Mouse (Mus musculus): ENCODE measurements around the gene Appl2. TPM values are rescaled to one million over a fixed set of nuclear protein-coding genes. Genes with fewer than 3 reads are reported as not detected.

Gene Appl2
- polyA plus RNA-seq, 1 experiment from 2014 or later, result 35.7 TPM

DNA sequence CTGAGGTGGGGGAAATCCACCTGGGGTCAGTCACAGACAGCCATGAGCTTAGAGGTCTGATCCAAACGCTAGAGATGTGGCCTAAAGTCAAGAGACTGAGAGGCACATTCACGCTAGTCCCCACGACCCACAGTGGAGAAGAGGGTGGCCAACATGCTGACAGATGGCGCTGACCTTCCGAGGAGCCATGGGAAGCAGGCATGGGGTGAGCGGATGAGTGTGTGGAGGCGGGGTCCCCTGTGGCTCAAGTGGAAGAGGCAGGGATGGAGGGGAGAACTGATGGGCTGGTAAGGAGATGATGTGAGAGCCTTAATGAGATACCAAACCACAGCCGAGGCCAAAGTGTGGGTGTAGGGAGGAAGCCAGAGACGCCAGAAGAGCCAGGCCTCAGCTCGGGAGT lies 16.8 kb downstream of the Appl2 start:
- H3K4me3 ChIP-seq (ENCODE audit: low read depth, low read length), result no peak overlapping the region
- 80% methylated on average over 10 of the region's 10 CpGs for WGBS
- TF ChIP-seq CTCF (IDR thresholded peaks at IDR 0.05; ENCODE audit: low read depth), result no peak
- no peaks in the 10 kb centered on the region for H3K4me1 ChIP-seq (ENCODE audit: insufficient read depth)
- ATAC-seq (ENCODE audit: insufficient read depth) (no peak), DNase-seq (no peak)
- H3K27me3 ChIP-seq (ENCODE audit: insufficient read depth, low read length), result no peaks in the 10 kb centered on the region
- H3K4me2 ChIP-seq, result no peak overlapping the region
- no peak overlapping the region for H3K9ac ChIP-seq
- no peak overlapping the region for H3K27ac ChIP-seq (ENCODE audit: low read depth)
- peaks cover 16% of the 10 kb centered on the region; the same call in 1 of the 2 replicates for H3K36me3 ChIP-seq (ENCODE audit: insufficient read depth)
- H3K9me3 ChIP-seq (ENCODE audit: low read depth, low read length), result no peaks in the 10 kb centered on the region

DNA sequence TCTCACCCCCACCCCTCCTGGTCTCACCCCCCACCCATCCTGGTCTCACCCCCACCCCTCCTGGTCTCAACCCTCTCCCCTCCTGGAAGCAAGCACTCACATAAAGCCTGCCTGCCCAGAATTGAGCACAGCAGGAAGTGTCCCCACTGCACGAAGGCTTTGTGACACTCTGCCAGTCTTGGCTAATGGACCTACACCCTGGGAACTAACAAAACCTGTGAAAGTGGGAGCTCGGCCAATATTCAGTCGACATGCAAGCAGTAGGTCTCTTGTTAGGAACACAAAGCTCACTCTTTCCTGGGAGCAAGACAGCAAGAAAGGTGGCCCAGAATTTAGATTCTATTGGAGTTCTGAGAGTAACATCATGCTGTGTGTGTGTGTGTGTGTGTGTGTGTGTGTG lies 17.6 kb downstream of the Appl2 start:
- Histone ChIP-seq H3K9me3 (ENCODE audit: low read depth, low read length) (no peaks in the 10 kb centered on the region), H3K4me3 (ENCODE audit: low read depth, low read length) (no peak overlapping the region), H3K4me2 (no peak overlapping the region), H3K36me3 (ENCODE audit: insufficient read depth) (peaks cover 17% of the 10 kb centered on the region; the same call in 1 of the 2 replicates), H3K27me3 (ENCODE audit: insufficient read depth, low read length) (no peaks in the 10 kb centered on the region), H3K4me1 (ENCODE audit: insufficient read depth) (no peaks in the 10 kb centered on the region), H3K9ac (no peak overlapping the region), H3K27ac (ENCODE audit: low read depth) (no peak overlapping the region)
- ATAC-seq (ENCODE audit: insufficient read depth), result no peak
- peak; percentile 34 for DNase-seq
- WGBS, result 48% methylated on average over 3 of the region's 3 CpGs
- no peak for TF ChIP-seq CTCF (IDR thresholded peaks at IDR 0.05; ENCODE audit: low read depth)

DNA sequence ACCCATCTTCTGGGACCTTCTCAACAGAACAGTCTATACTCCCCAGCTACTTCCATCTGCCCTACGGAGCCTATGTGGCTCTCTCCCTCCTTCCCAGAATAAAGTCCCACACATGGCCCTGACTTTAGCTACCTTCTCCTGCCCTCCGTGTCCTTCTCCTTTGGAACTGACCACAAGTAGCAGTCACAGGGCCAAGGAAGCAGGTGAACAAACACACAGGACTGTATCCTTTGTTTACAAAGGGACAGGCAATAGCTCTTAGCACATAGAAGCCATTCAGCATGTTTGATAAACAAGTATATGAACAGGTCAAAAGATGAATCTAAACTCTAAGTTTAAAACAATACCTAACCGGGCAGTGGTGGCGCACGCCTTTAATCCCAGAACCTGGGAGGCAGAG lies 18.7 kb downstream of the Appl2 start:
- no peak for DNase-seq
- H3K4me1 ChIP-seq (ENCODE audit: insufficient read depth), result no peaks in the 10 kb centered on the region
- no peak for TF ChIP-seq CTCF (IDR thresholded peaks at IDR 0.05; ENCODE audit: low read depth)
- no peak overlapping the region for H3K27ac ChIP-seq (ENCODE audit: low read depth)
- H3K36me3 ChIP-seq (ENCODE audit: insufficient read depth), result peaks cover 21% of the 10 kb centered on the region
- H3K9me3 ChIP-seq (ENCODE audit: low read depth, low read length), result no peaks in the 10 kb centered on the region
- no peak overlapping the region for H3K4me3 ChIP-seq (ENCODE audit: low read depth, low read length)
- H3K4me2 ChIP-seq, result no peak overlapping the region
- ATAC-seq (ENCODE audit: insufficient read depth), result no peak
- H3K9ac ChIP-seq, result no peak overlapping the region
- H3K27me3 ChIP-seq (ENCODE audit: insufficient read depth, low read length), result no peaks in the 10 kb centered on the region
- 88% methylated on average over 5 of the region's 5 CpGs for WGBS

DNA sequence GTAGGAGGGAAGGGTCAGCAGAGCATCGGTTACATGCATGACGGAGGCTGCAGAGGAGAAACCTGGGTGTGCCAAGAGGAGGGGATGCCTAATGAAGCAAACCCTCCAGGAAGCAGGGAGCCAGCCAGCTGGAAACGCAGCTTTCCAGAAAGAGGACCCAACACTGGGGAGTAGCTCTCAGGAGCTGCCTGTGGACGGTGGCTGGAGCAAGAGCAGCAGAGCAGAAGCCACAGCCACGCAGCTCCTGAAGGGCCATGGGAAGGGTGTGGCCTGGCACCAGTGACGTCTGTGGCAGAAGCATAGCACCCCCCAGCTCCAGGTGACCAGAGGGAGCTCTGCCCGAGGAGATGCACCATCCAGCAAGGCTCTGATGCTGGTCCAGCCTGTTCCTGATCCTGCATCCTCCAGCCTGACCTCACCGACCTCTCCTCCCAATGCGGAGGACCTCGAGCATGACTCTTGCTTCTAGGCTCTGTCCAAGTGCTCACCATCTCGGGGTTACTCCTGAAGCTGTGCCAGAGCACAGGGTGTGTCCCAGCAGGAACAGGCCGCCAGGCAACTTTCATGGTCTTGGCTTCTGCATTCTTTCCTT lies 19.3 kb downstream of the Appl2 start:
- Histone ChIP-seq H3K27me3 (ENCODE audit: insufficient read depth, low read length) (no peaks in the 10 kb centered on the region), H3K9ac (no peak overlapping the region), H3K36me3 (ENCODE audit: insufficient read depth) (peaks cover 26% of the 10 kb centered on the region), H3K4me1 (ENCODE audit: insufficient read depth) (no peaks in the 10 kb centered on the region), H3K9me3 (ENCODE audit: low read depth, low read length) (no peaks in the 10 kb centered on the region), H3K4me3 (ENCODE audit: low read depth, low read length) (no peak overlapping the region), H3K27ac (ENCODE audit: low read depth) (no peak overlapping the region), H3K4me2 (no peak overlapping the region)
- 83% methylated on average over 12 of the region's 12 CpGs for whole genome bisulfite sequencing
- DNase-seq (no peak), ATAC-seq (ENCODE audit: insufficient read depth) (no peak)
- no peak for TF ChIP-seq CTCF (IDR thresholded peaks at IDR 0.05; ENCODE audit: low read depth)

DNA sequence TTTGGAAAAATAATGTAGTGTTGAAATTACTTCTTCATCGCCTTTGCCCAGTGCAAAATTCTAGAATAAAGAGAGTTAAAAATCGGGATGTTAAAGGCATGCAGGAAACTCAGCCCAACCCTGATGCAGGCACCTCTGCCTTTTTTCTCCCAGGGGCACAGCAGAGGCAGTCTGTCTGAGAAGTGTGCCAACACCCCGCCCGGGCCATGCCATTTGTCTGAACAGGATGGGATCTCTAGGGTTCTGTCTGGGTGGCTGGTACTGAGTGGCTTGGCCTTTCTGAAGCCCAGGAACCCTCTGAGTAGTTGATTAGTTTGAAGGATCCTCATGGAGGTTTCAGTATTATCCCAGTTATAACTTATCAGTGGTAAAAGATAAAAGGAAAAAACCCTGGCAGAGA lies 20.3 kb downstream of the Appl2 start:
- Histone ChIP-seq H3K9me3 (ENCODE audit: low read depth, low read length) (no peaks in the 10 kb centered on the region), H3K9ac (no peak overlapping the region), H3K4me3 (ENCODE audit: low read depth, low read length) (no peak overlapping the region), H3K27me3 (ENCODE audit: insufficient read depth, low read length) (no peaks in the 10 kb centered on the region), H3K27ac (ENCODE audit: low read depth) (no peak overlapping the region), H3K4me2 (no peak overlapping the region), H3K36me3 (ENCODE audit: insufficient read depth) (peaks cover 26% of the 10 kb centered on the region), H3K4me1 (ENCODE audit: insufficient read depth) (no peaks in the 10 kb centered on the region)
- WGBS, result 86% methylated on average over 4 of the region's 4 CpGs
- no peak for ATAC-seq (ENCODE audit: insufficient read depth)
- TF ChIP-seq CTCF (IDR thresholded peaks at IDR 0.05; ENCODE audit: low read depth), result no peak
- DNase-seq, result no peak

DNA sequence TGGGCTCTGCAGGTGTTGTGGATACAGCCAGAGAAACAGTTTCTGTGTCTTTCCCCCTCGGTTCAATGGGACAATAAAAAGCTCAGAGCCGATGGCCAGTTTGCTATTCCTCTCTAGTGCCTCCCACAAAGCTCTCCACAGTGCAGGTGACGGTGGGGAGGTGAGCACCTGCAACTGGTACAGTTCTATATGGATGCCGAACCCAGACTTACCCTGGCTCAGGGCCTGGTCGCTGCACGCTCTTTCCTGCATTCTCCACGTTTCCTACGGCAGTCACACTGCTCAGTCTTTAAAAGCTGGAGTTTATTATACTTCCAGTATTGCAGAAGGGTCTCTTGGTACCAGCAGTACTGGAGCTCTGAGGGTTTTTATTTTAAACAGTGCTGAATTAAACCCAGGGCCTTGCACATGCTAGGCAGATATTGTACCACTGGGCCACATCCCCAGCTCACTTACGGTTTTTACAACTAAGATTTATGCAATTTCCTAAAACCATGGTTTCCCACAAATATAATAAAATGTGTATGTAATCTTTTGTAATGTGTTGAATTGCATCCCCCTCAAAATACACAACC lies 21.3 kb downstream of the Appl2 start:
- Histone ChIP-seq H3K27ac (ENCODE audit: low read depth) (no peak overlapping the region), H3K9me3 (ENCODE audit: low read depth, low read length) (no peaks in the 10 kb centered on the region), H3K36me3 (ENCODE audit: insufficient read depth) (peaks cover 29% of the 10 kb centered on the region), H3K9ac (no peak overlapping the region), H3K27me3 (ENCODE audit: insufficient read depth, low read length) (no peaks in the 10 kb centered on the region), H3K4me1 (ENCODE audit: insufficient read depth) (no peaks in the 10 kb centered on the region), H3K4me3 (ENCODE audit: low read depth, low read length) (no peak overlapping the region), H3K4me2 (no peak overlapping the region)
- 87% methylated on average over 9 of the region's 9 CpGs for WGBS
- no peak for ATAC-seq (ENCODE audit: insufficient read depth)
- TF ChIP-seq CTCF (IDR thresholded peaks at IDR 0.05; ENCODE audit: low read depth), result no peak
- no peak for DNase-seq

DNA sequence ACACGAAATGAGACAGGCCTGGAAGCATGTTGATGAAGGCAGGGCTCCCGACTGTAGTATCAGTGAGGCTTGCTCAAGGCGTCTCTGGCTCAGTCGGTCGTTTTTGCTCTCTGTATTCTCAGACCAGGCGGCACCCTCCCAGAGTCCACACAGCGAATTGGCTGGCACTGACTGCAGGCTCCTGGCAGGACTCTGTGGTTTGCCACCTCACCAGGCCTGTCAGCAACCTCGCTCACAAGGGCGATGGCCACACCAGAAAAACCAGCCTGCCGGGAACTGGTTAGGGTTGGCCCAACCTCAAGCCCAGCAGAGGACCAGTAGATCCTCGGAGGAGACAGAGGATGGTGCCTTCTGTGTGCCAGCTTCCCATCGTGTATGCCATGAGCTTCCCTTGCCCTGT lies 23.7 kb downstream of the Appl2 start:
- Histone ChIP-seq H3K36me3 (ENCODE audit: insufficient read depth) (peaks cover 45% of the 10 kb centered on the region), H3K4me3 (ENCODE audit: low read depth, low read length) (no peak overlapping the region)

More for the DNA sequence above, 23.7 kb downstream of the Appl2 start:
- Histone ChIP-seq H3K9me3 (ENCODE audit: low read depth, low read length) (no peaks in the 10 kb centered on the region), H3K4me2 (no peak overlapping the region), H3K9ac (no peak overlapping the region), H3K4me1 (ENCODE audit: insufficient read depth) (no peaks in the 10 kb centered on the region), H3K27me3 (ENCODE audit: insufficient read depth, low read length) (no peaks in the 10 kb centered on the region), H3K27ac (ENCODE audit: low read depth) (no peak overlapping the region)
- no peak for DNase-seq
- ATAC-seq (ENCODE audit: insufficient read depth), result no peak
- 76% methylated on average over 12 of the region's 12 CpGs for WGBS
- TF ChIP-seq CTCF (IDR thresholded peaks at IDR 0.05; ENCODE audit: low read depth), result no peak

Measured in lung, embryonic 14.5 days (tissue).